Mouse (Mus musculus) cerebellum, adult (tissue): ENCODE measurements at regions not wholly inside any gene's neighbourhood (a gene's known extent, or its start where the extent isn't known, plus 50 kb on each side); places are given as distances from the start of the nearest gene placed in this dataset.

Source experiments
- ATAC-seq: cut with Nextera tagmentation; 2 replicates; pipeline ENCODE4 v1.9.2; 2017; ENCODE audit warnings: mild to moderate bottlenecking, moderate library complexity, mixed read lengths; ENCODE audit not compliant: insufficient number of reproducible peaks, low FRiP score, low TSS enrichment

- ATAC-seq, result 0 out of 2 replicates have a peak, but pooled peaks have one; percentile 56
These were observed 318.4 kb upstream of the Myo3a start for GRCm38 (mm10) chr2:21908813-21909480.

- ATAC-seq, result peak; percentile 58; the same call in 1 of the 2 replicates
These were observed 317.8 kb upstream of the Myo3a start for GRCm38 (mm10) chr2:21909481-21909966.

GRCm38 (mm10) chr2:21917804-21918690 lies 309.3 kb upstream of the Myo3a start:
- ATAC-seq, result peak; percentile 95

GRCm38 (mm10) chr2:21919091-21919490 lies 308.2 kb upstream of the Myo3a start:
- peak; percentile 36; the same call in 1 of the 2 replicates for ATAC-seq

- ATAC-seq, result no peak
These were observed 299.6 kb upstream of the Myo3a start for GRCm38 (mm10) chr2:21927656-21928055.

- no peak for ATAC-seq
These were observed 287.3 kb upstream of the Myo3a start for GRCm38 (mm10) chr2:21939993-21940392.

GRCm38 (mm10) chr2:21940797-21941487 lies 286.4 kb upstream of the Myo3a start:
- ATAC-seq, result no peak

GRCm38 (mm10) chr2:21941488-21942000 lies 285.8 kb upstream of the Myo3a start:
- no peak for ATAC-seq

- ATAC-seq, result no peak
These were observed 283.6 kb upstream of the Myo3a start for GRCm38 (mm10) chr2:21943676-21944075.

- no peak for ATAC-seq
These were observed 280.8 kb upstream of the Myo3a start for GRCm38 (mm10) chr2:21946484-21946883.

- no peak for ATAC-seq
These were observed 276.0 kb upstream of the Myo3a start for GRCm38 (mm10) chr2:21951279-21951678.

GRCm38 (mm10) chr2:21956112-21956963 lies 271.0 kb upstream of the Myo3a start:
- ATAC-seq, result no peak

GRCm38 (mm10) chr2:21958365-21958764 lies 268.9 kb upstream of the Myo3a start:
- no peak for ATAC-seq

- no peak for ATAC-seq
These were observed 268.5 kb upstream of the Myo3a start for GRCm38 (mm10) chr2:21958802-21959201.

- no peak for ATAC-seq
These were observed 263.8 kb upstream of the Myo3a start for GRCm38 (mm10) chr2:21963343-21964026.

GRCm38 (mm10) chr2:21964027-21964605 lies 263.2 kb upstream of the Myo3a start:
- ATAC-seq, result no peak

GRCm38 (mm10) chr2:21970774-21971406 lies 256.4 kb upstream of the Myo3a start:
- no peak for ATAC-seq

GRCm38 (mm10) chr2:21974599-21974998 lies 252.7 kb upstream of the Myo3a start:
- no peak for ATAC-seq
